Mouse (Mus musculus): ENCODE results near the gene Rhbg.

The Rhbg gene

DNA sequence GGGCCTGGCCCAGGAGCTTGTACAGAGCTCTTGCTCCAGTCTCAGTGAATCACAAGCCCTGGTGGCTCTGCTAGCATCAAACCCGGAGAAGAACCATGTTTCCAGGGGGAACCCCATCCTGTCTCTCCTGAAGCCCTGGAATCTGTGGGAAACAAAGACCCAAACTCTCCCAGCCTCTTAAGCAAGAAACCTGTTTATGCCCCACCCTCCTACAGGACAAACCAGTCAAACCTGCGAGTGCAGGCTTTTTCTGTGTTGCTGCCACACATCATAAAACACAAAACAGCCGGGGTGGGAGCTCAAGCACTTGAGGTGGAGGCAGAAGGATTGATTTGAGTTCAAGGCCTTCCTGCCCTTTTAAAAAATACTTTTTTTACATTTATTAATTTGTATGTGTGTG is 7.8 kb upstream of the Rhbg start:
- no peak for DNase-seq (ENCODE audit: low read depth, low spot score)

DNA sequence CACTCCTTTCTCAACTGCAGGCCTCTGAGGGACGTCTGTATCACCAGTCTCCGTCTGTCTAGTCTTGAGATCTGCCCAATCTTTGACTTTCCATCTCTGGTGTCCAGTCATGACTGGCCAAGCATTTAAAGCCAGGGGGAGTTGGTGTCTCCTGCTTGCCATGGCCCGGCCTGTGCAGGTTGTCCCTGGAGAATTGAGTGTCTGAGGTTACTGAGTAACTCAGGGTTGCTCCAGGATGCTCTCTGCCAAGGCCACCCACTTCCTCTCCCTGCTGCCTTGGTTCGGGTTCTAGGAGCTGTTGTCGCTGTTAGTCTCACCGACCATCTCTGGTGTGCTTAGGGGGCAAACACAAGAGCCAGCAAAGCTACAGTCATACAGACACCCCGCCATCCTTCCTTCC is 1.9 kb upstream of the Rhbg start:
- no peak for DNase-seq (ENCODE audit: low read depth, low spot score)

DNA sequence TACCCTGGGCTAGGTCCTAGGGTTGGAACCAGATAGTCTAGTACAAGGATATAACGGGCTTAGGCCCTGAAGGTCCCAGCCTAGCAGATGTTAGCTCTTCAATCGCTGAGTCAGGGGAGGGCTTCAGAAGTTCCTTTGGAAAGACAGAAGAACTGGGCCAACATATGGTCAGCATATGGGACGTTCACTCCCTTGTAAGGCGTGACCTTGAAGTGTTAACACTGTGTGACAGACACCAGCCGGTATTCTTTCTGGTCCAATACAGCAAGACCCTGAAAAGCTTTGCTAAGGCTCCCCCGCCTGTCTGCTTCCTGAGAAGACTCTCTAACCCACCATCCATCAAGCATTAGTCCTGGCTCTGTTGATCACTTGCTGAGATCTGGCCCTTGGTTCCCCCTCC is 1.4 kb upstream of the Rhbg start:
- no peak for DNase-seq (ENCODE audit: low read depth, low spot score)

DNA sequence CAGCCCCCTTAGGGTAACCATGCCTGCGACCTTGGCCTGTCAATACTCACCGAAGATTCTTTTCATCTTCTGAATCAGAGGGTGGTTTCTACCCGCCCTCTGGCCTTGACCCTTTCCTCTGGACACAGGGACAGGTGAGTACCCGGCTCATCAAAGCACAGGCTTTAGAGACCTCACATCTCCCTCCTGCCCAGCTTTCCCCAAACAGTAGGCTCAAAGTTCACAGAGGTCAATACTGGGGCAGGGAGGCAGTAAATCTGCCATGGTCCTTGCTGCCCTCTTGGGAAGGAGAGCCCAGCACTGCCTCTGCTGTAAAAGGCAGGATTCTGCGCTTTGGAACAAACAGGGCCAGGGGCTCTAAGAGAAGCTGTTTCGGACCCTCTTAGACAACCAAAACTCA is 1.8 kb downstream of the Rhbg start:
- no peak for DNase-seq (ENCODE audit: low read depth, low spot score)

DNA sequence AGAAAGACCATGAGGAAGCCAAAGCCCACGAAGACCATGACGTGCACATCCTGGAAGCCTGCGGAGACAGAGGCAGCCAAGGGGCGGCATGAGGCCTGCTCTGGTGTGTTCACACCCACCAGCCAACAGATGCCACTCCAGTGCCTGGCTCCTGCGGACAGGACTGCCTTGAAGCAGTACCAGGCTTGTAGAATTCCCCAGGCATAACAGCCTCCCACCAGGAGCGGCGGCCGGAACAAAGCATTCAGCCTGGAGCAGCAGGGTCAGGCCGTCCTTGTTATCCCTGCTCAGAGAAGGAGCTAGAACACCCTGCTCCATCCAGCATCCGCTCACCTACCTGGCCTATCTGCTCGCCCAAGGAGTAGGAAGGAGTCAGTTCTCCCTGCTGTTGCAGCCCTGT is 6.1 kb downstream of the Rhbg start:
- DNase-seq (ENCODE audit: low read depth, low spot score): no peak

DNA sequence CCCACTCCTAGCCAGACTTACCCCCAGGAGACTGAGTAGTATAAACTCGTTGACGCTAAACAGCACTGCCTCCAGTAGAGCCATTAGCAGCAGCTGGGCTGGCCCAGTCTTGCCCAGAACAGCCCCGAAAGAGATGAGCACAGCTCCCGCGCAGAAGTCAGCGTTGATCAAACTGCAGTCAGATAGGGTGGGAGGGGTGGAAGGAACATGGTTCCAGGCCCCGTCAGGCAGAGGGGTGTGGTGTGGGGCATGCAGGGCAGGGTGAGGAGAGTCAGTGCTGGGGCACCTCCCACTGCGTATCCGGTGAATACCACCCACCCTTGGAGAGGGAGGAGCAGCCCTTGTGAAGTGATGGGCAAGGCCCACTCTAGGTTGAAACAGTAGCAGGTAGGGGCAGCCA is 6.8 kb downstream of the Rhbg start:
- no peak for DNase-seq (ENCODE audit: low read depth, low spot score)

DNA sequence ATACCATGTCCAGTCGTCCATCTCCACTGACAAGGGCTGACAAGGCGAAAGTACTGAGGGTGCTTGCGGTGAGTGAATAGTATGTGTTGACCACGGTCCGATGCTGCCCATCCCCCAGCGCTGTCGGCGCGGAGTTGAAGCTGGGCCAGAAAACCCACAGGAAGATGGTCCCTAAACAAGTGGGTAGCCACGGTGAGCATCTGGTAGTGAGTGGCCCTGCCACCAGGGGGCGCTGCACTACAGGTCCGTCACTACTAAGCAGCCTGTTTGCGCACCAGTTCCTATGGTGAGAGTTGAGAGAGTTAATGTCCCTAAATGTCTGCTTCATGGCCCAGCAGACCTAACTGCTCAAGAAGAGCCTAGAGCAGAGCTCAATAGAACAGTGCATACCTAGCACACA is 8.7 kb downstream of the Rhbg start:
- no peak for DNase-seq (ENCODE audit: low read depth, low spot score)

DNA sequence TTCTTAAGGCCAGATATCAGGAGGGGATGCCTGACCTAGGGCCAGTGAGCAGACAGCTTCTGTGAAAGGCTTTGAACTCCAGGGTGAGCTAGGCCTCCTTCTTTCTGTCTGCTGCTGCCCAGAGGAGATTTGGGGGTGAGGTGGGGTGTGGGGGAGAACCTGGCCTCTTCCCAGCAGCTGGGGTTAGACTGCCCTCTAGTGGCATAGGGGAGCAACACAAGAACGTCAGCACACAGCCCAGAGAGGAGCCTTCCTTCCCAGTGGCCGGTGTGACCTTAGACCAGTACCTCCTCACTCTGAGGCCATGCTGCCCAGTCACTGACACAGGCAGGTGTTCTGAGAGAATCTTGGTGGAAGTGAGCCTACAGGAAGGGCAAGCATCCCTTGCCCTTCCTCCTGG is 10.4 kb downstream of the Rhbg start:
- DNase-seq (ENCODE audit: low read depth, low spot score): no peak

DNA sequence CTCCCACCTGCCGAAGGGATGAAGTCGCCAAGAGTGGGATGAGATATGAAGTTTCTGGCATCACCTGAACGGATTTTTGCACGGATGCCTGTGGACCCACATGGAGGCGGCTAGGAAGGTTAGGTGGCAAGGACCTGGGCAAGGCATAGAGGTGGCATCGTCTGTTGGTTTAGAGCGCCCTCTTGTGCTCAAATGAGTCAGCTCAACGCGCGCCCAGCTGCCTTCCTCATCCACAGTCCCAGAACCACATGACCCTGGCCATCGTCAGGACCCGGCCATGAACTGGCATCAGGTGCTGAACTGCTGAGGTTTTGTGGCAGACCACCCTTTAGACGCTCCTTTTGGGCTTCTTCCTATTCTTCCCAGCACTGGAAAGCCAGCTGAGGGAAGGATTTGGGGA is 12.0 kb downstream of the Rhbg start:
- no peak for DNase-seq (ENCODE audit: low read depth, low spot score)

- no peak for DNase-seq (ENCODE audit: low read depth, low spot score)
These were observed 13.3 kb downstream of the Rhbg start for GRCm38 (mm10) chr3:88241045-88241786.

DNA sequence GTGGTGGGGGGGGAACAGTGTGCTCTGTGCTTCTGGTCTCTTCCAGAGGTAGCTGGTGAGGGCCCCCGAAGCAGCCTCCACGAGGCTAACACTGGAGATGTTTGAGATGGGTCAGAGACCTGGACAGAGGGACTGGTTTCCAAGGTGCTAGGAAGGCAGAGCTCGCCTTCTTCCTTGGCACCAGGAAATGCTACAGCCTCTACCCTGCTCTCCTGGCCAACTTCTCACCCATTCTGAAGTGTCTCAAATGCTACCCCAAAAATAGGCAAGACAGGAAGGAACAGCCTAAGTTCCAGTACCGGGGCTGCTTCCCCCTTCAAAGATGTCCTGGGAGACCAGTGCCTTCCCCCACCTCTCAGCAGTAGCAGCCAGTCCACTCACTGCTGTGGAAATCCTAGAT is 15.1 kb downstream of the Rhbg start:
- no peak for DNase-seq (ENCODE audit: low read depth, low spot score)

- DNase-seq (ENCODE audit: low read depth, low spot score): no peak
These were observed 15.6 kb downstream of the Rhbg start for GRCm38 (mm10) chr3:88238866-88239391.

DNA sequence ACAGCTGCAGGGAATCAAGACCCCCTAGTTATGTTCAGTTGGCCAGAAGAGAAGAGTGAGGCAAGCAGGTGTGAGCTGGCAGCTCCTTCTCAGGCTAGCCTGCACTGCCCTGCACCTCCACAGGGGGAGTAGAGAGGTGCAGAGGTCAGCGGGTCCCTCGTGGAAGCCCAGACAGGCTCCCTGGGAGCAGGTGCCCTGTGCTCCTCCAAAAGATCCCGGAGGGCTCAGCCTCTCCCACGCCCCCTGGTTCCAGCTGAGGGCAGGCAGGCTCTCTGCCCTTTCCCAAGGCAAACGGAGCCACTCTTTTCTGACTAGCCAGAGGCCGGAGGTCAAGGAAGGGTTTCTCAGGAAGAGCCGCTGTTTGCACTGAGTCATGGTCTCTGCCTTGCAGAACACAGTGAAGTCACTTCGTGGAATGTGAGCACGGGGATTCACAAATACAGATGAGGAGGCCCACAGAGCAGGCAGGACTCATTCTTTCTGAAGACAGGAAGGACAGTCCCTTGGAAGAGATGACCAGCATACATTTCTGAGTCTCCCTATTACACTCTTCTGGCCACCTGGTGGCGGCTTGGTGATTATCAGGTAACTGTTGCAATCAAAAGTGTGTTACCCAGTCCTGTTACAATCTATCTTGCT is 16.8 kb downstream of the Rhbg start:
- DNase-seq (ENCODE audit: low read depth, low spot score): no peak

GRCm38 (mm10) chr3:88237161-88237555 is 17.4 kb downstream of the Rhbg start:
- DNase-seq (ENCODE audit: low read depth, low spot score): no peak

DNA sequence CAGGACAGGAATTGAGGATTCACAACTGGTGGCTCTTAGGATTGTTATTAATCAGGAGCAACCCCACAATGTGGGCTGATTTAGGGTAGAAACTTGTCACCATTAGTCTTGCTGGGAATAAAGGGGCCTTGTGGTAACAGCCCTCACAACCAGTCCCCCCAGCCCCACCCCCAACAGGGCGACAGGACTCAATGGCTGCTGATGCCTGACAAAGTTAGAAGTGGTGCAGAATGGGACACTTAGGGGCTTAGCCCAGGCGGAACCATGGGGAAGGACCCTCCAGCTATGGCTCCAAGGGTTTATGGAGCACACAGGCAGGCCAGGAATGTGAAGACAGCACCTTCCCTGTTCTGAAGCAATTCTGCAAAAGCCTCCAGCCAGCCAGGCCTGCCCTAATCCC is 18.9 kb downstream of the Rhbg start:
- DNase-seq (ENCODE audit: low read depth, low spot score): no peak

- no peak for DNase-seq (ENCODE audit: low read depth, low spot score)
These were observed 19.3 kb downstream of the Rhbg start for GRCm38 (mm10) chr3:88235216-88235615.

GRCm38 (mm10) chr3:88234041-88234440 is 20.5 kb downstream of the Rhbg start:
- no peak for DNase-seq (ENCODE audit: low read depth, low spot score)

GRCm38 (mm10) chr3:88232851-88233649 is 21.5 kb downstream of the Rhbg start:
- DNase-seq (ENCODE audit: low read depth, low spot score): no peak

DNA sequence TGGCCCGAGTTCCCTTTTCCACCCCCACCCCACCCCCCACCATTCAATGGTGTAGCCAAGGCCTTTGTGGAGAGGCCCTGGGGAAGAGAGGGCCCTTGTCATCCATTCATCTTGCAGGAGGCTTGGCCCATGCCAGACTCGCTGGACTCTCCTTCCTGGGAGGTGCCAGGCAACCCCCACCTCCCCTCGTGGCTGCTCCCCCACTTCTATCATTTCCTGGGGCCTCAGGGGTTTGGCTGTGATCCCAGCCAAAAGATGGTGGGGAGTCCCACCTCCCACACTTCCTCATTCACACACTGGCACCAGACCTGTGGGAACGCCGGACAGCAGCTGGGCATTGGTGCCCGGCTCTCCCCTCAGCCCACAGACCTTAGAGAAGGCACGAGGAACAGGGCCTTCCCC is 22.2 kb downstream of the Rhbg start:
- DNase-seq (ENCODE audit: low read depth, low spot score): no peak

DNA sequence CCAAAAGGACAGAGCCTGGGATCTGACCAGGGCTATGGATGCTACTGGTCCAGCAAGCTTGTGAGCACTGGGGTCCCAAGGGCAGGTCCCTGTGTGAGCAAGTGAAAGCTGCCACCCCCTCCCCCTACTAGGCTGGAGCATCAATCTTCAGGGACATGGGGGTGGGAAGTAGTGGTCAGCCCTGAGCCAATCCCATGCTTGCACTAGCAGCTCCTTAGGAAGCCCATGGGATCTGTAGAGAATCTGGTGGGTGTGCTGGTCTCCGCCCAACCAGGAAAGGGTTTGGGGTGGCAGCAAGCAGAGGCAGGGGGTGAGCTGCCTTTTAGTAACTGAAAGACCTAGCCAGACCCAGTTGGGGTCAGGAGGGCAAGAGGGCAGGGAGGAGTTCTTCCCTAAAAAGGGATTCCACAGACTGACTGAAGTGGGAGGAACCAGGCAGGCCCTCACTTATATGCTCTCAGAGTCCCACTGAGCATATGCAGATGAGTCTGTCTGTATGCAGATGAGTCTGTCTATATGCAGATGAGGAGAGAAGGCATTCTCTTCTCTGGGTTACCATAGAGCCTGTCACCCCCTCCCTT is 23.4 kb downstream of the Rhbg start:
- DNase-seq (ENCODE audit: low read depth, low spot score): no peak

DNA sequence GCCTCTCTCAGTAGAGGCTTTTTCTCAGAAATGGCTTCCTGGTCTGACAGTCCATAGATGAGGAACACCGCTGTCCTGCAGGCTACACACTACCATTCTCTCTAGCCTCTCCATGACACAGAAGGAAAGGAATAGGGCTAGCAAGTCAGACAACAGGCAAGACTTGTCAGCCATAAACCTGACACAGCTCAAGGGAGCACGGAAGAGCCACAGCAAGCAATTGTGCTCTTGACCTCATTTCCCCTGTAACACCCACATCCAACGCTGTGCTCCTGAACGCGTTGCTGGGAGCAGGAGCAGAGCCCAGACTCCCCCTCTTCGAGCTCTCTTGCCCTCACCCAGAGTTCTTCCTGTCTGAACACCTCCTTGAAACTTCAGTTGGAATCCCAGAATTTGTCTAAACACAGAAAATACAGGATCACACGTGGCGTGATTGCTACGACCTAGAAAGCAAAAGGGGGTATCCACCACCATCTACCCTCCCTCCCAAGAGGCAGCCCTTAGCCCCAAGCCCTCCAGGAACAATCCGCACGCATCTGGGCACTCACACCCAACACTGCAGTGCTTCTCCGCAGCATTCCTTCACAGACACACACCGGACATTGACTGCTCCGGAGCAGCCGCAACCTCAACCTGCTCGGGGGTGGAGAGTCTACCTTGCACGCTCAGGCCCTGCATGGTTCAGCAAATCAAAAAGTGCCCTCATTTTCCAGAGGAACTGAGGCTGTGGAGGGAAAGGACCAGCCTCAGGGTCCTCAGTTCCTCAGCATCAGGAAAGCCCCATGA is 24.1 kb downstream of the Rhbg start:
- no peak for DNase-seq (ENCODE audit: low read depth, low spot score)
